Mouse (Mus musculus): ENCODE measurements around the gene Cd82.

The Cd82 gene

GRCm38 (mm10) chr2:93412101-93412500, 50.8 kb downstream of the Cd82 start:
- DNase-seq: no peak

GRCm38 (mm10) chr2:93410899-93411570, 51.9 kb downstream of the Cd82 start:
- no peak for DNase-seq

GRCm38 (mm10) chr2:93405017-93405425, 57.9 kb downstream of the Cd82 start:
- no peak for DNase-seq

DNA sequence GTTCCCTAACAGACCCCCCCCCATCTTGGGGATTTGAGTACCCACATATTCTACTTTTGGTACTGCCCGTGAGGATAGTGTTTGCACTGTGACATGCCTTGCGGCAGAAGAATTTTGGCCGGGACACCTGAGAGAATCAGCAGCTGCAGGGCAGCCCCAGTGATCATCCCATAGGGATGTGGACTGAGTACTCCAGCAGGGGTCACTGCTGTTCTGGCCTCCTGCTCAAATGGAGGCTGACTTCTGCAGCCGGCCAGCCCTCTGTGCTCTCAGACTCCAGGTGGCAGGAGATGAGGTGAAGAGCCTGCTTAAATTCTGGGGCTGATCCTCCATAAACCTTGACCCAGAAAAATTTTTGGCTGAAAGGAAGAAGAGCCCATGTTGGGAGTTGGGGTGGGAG, 58.8 kb downstream of the Cd82 start:
- DNase-seq: no peak

- no peak for DNase-seq
These were observed 59.7 kb downstream of the Cd82 start for GRCm38 (mm10) chr2:93403267-93403666.

GRCm38 (mm10) chr2:93391198-93391597, 71.7 kb downstream of the Cd82 start:
- DNase-seq: no peak

GRCm38 (mm10) chr2:93390170-93390926, 72.6 kb downstream of the Cd82 start:
- no peak for DNase-seq

DNA sequence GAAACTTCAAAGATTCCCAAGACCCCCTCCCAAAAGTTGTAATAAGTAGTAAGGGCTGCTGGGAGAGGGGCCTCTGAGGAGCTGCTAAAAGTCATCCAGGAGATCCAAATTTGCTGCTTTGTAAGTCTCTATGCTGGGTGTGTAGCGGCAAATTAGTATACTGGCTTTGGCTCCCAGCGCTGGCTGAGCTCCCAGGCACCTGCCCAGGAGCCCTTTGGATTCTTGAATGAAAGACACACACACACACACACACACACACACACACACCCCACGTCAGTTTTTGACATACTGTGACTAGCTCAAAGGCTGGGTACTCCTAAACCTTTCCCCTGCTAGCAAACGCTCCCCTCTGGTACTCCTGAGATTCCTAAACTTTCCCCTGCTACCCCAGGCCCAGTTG, 76.0 kb downstream of the Cd82 start:
- no peak for DNase-seq

- DNase-seq: no peak
These were observed 79.1 kb downstream of the Cd82 start for GRCm38 (mm10) chr2:93383831-93384230.

DNA sequence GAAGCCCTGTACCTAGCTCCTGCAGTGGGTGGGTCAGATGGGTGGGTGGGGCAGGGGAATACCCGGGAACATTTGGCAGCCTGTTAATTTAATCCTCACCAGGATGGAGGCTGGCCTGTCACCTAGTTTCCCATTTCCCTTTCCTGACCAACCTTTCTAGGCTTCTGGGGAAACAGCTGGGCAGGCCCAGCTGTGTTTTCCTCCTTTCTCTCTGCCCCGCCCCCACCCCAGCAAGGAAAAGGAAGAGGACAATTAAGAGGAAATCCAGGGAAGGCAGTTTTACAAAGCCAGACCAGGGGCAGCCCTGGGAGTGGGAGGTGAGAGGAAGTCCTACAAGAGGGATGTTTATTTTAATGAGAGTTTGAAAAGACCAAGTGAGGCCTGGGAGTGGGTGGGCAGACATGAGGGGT, 82.3 kb downstream of the Cd82 start:
- no peak for DNase-seq

GRCm38 (mm10) chr2:93377797-93378196, 85.1 kb downstream of the Cd82 start:
- no peak for DNase-seq

GRCm38 (mm10) chr2:93377157-93377556, 85.8 kb downstream of the Cd82 start:
- no peak for DNase-seq

DNA sequence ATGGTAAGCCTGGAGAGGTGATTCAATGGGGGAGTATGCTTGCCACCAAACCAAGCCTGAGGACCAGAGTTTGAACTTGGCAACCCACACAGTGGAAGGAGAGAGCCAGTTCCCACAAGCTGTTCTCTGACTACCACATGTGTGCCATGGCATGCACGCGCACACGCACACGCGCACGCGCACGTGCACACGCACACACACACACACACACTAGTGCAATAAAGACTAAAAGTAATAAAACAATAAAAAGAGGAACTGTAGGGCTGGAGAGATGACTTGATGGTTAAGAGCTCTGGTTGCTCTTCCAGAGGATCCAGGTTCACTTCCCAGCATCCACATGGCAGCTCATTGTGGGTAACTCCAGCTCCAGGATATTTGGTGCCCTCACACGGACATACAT, 90.1 kb downstream of the Cd82 start:
- no peak for DNase-seq

- no peak for DNase-seq
These were observed 90.8 kb downstream of the Cd82 start for GRCm38 (mm10) chr2:93372097-93372571.
